Mouse (Mus musculus) lung, adult 18-20 months (tissue): Measurements from ENCODE around the gene Rhobtb3.
"Not testable (repeated sequence)": the region's sequence is repeated elsewhere in the genome, so short reads cannot be mapped to it uniquely, and the experiment has no call there.

Experiments
- DNase-seq, 2 experiments: peaks; one replicate each; pipeline ENCODE4 v3.0.0; 2022; ENCODE audit warnings: mixed read lengths in 2 of 2

Gene Rhobtb3

DNA sequence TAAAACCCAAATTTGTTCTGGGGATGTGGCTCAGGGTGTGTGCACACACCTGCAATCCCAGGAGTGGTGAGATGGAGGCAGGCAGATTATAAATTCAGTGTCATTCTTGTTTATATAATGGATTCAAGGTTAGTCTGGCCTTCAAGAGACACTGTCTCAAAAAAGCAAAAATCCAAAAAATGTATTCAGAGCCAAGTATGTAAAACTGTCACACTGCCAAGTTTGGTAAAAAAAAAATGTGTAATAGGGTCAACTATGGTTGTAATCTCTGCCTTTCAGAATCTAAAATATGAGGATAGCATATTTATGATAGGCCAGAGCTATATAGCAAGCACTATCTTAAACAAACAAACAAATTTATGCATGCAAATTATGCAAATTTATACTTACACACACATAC is 15.8 kb downstream of the Rhobtb3 start:
- DNase-seq: no peak

DNA sequence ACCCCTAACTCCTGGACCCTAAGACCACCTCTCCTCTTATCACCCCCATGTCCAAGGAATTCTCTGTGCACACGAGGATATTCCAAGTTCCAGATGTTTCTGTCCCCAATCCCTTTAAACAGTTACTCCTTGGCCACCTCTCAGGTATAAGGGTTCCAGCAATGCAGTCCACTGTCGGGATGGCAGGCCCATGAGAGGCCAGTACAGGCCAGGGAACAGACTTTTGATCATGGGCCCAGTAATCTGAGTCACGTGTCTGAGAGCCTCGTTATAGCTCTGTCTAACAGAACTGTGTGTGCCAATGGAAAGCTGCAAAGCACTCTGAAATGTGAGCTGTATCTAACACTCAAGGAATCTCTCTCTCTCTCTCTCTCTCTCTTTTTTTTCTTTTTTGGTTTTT is 29.6 kb downstream of the Rhobtb3 start:
- no peak for DNase-seq

DNA sequence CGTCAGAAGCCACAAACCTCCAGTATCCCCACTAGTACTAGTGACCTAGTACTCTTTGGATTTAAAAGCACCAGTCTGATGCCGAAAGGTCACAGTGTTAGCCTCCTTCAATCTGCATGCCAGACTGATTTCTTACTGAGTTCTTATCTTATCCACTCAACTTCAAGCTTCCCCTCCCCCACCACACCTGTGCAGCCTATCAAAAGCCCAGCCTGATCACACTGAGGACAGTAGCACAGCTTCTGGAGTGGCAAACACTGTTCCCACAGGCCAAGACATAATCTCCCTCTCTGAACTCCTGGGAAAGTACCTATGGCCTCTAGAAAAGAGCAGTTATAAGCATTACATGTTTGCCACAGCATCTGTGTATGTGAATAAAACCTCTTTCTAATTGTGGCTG is 35.5 kb downstream of the Rhobtb3 start:
- no peak for DNase-seq

- no peak for DNase-seq
Observed at GRCm38 (mm10) chr13:75907133-75907532, 36.6 kb downstream of the Rhobtb3 start.

- DNase-seq: no peak
Observed at GRCm38 (mm10) chr13:75904660-75905059, 39.1 kb downstream of the Rhobtb3 start.

GRCm38 (mm10) chr13:75900928-75901327 is 42.8 kb downstream of the Rhobtb3 start:
- DNase-seq: not testable (repeated sequence)

DNA sequence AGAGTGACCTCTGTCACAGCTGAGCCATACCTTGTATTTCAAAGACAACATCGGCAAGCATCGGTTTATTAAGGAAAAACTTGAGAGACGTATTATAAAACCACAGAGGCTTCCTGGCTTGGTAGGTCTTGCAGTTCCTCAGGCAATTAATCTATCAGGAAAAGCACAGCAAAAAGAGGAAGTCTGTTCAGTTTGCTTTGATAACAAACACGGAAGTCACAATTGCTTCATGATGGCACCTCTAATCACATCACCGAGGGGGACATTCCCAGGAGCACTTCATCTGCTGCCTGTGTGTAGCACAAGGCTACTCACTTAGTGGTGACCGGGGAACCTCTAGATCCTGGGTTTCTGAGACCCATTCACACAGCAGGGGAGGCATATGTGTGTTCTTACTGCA is 50.8 kb downstream of the Rhobtb3 start:
- no peak for DNase-seq

DNA sequence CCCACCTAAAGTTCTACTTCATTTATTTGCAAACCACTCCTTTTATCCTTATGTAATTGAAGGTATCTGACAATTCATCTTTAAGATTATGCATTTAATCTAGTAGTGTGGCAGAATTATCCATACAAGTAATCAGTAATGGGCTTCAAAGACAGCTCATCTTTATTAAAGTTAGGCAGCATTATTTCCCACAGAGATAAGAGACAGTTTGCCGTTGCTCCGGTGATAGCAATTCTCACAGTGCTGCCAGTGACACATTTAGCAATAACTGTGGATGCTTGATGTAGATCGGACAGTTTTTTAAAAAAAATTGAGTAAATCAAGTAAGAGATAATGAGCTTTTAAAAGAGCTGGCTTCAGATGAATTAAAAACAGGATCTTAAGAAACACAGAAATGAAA is 51.4 kb downstream of the Rhobtb3 start:
- DNase-seq: no peak

DNA sequence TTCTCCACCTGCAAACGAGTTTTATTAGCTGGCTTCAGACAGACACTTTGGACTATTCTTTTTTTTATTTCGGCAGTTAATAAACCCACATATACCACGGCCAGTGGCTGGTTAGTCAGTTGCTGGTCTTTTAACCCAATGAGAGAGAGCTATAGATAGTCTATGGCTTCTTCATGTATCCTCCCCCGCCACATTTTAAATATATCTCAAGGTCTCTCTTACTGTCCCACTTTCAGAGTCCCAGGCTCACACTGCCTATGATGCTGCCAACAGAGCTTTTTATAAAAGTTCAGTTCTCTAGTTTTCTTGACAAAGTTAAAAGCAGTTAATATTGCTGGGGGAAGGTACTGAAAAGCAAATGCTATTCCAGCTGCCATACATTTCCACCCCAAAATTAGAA is 51.9 kb downstream of the Rhobtb3 start:
- no peak for DNase-seq

GRCm38 (mm10) chr13:75883792-75884191 is 59.9 kb downstream of the Rhobtb3 start:
- no peak for DNase-seq

GRCm38 (mm10) chr13:75880501-75880900 is 63.2 kb downstream of the Rhobtb3 start:
- no peak for DNase-seq

DNA sequence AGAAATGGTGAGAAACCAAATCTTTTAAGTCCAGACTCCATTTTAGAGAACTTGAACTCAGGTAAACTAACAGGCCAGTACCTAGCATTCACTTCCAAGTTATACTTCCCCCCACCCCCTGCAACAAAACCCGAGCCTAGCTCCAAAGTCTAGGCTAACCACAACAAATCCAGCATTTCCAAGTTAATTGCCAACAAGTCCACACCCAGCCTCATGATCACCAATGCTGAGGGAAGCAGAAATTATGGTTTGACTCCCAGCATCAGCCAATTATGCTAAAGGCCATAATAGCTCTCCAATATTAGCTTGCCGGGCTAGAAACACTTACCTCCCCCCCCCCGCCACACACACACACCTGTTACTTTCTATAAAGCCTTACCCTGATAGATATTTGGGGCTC is 64.0 kb downstream of the Rhobtb3 start:
- no peak for DNase-seq

- peak in 1 of 2 experiments; percentile 43 for DNase-seq
Observed at GRCm38 (mm10) chr13:75877907-75878306, 65.8 kb downstream of the Rhobtb3 start.

- peak in 1 of 2 experiments; percentile 41 for DNase-seq
Observed at GRCm38 (mm10) chr13:75876592-75876991, 67.1 kb downstream of the Rhobtb3 start.

DNA sequence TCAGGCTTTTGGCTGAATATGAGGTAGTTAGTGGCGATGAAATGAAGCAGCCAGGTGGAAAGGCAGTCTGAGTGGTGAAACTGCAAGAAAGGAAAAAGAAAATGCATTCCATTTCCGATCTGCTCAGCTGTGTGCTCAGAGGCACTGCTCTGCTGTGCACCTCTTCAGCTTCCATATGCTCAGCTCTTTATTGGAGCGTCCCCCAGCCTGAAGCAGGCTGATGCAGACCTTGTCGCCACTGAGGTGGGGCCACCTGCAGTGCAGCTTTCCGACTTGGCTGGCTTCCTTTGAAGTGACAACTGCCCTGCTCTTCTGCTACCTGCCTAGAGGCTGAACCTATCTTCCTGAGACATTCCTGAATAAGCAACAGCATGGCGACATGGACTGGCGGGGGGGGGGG is 67.5 kb downstream of the Rhobtb3 start:
- DNase-seq: not testable (repeated sequence)

DNA sequence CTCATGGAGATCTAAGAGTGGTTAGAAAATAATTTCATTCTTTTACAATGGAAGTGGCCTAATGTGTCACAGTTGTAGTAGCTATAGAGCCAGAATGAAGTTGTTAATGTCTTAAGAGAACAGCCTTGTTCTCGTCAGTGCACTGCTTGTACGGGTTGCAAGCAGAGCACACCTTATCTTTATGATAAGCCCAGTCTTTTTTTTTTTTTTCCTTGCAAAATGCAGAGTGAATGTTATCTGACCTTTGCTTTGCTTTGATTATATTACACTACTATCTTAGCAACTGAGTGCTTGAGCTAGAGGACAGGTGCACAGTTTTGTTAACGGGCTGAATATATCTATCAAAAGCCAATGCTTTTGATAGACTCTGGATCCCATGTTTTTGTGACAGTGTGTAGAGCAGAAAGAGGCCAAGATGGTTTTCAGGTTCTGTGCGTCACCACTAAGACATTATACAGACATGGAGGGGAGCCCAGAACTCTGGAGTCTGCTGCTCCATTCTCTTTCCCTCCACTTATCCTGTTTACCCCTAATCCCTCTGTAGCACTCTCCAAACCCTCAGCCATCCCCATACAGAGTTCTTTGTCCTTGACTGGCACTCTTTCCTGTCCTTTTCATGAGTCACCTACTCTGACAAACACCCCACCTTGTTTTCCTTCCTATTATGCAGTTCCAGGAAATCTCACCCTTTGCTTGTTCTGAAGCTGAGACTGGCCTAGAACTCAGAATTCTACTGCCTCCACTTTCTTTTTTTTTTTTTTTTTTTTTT is 68.9 kb downstream of the Rhobtb3 start:
- DNase-seq: peak in 1 of 2 experiments; percentile 44

GRCm38 (mm10) chr13:75867876-75868275 is 75.8 kb downstream of the Rhobtb3 start:
- no peak for DNase-seq

- no peak for DNase-seq
Observed at GRCm38 (mm10) chr13:75865486-75866184, 78.1 kb downstream of the Rhobtb3 start.

DNA sequence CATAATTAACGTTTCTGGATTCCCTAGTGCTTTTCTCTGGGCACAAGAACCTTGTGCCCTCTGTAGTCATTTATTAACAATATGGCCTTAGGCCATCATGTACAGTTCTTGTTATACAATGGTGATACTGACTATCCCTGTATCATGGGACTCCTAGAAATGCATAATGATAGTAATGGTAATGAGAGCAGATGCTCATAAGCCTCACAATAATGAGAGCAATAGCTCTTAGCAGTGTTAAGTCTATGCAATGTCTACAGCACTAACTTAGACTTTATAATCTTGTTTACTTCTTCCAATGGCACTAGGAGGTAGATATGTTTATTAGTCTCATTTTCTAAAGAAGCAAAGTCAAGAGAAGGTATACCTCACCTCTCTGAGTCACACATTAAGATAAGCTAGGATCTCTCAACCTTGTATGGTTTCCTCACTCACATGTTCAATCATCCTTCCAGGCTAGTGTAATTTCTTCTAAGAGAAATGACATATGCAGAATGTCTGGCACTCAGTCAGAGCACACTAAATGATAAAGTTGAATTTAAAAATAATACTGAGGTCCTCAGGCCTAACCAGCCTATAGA is 84.4 kb downstream of the Rhobtb3 start:
- no peak for DNase-seq

DNA sequence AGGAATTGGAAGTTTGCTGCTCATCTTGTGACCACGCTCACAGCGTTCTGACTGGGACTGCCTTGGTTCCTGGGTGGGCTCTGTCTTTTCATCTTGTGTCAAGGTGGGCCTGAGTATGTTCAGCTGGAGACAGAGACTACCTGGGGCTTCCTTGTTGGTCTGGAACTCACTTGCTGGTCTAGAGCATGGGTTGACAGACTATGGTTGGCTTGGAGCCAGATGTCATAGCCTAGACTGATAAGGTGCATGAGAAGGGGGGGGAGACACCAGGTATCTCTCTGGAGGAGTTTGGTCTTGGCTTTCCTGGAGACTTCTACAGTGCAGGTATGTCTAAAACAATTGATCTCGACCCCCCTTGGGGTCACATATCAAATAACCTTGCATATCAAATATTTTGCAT is 90.6 kb downstream of the Rhobtb3 start:
- no peak for DNase-seq

DNA sequence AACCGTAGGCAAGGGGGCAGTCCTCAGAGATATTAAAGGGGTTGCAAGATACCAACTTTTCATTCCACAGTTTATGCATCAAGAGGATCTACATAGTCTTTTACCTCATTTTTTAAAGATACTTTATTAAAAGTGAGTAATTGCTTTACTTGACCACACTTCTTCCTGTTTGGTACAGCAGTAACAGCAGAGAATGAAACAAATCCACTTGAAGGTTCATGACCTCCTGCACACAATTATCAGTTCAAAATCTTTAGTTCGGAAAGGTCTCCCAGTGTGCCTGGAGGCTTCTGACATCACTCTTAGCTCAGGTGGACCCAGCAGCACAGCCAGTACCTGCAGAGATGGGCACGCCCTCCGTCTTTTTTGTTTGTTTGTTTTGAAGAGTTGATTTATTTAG is 91.7 kb downstream of the Rhobtb3 start:
- no peak for DNase-seq

GRCm38 (mm10) chr13:75847027-75847426 is 96.7 kb downstream of the Rhobtb3 start:
- no peak for DNase-seq

DNA sequence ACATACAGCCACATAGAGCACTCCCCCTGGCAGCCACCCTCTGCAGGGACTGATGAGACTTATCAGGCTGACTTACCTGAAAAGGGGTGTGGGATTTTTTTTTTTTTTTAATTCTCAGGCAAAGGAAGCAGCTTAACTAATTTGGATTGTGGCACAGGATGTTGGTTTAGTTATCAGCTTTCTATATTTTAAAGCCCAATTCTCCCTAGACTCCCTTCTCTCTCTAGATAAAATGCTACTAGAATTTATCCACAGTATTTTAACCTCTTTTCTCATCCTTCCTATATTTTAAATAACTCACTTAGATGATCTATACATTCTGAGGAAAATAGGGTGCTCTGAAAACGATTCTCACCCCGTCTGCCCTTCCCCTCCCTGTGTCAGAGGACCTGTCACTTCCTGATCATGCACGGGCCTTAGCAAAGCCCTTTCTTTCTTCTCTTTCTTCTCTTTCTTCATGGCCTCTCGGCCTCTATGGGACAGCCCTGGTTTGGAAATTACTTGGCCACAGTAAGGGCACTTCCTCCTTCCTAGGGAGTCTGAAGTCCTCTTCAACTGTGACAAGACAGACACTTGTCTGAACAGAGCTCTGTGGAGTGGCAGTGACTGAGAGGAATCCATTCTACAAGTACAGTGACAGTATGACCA is 98.1 kb downstream of the Rhobtb3 start:
- DNase-seq: peak in 1 of 2 experiments; percentile 26
